Mouse (Mus musculus) embryo, embryonic 11.5 days (tissue): ENCODE measurements around the gene Adm.
"Not testable (repeated sequence)": the region's sequence is repeated elsewhere in the genome, so short reads cannot be mapped to it uniquely, and the experiment has no call there.

Source experiments
- DNase-seq: peaks from one replicate; pipeline ENCODE4 v3.0.0-alpha.2; 2012; ENCODE audit warnings: low read depth, low spot score

The Adm gene

GRCm38 (mm10) chr7:110627486-110628272, at the start of gene Adm:
Gene Adm, plus strand, starts transcription at chr7:110627661.
- DNase-seq = no peak

GRCm38 (mm10) chr7:110583705-110584104, 43.8 kb upstream of the Adm start:
- no peak for DNase-seq

GRCm38 (mm10) chr7:110584159-110584558, 43.3 kb upstream of the Adm start:
- DNase-seq = no peak

- no peak for DNase-seq
Measured at GRCm38 (mm10) chr7:110585250-110585649, 42.2 kb upstream of the Adm start.

DNA sequence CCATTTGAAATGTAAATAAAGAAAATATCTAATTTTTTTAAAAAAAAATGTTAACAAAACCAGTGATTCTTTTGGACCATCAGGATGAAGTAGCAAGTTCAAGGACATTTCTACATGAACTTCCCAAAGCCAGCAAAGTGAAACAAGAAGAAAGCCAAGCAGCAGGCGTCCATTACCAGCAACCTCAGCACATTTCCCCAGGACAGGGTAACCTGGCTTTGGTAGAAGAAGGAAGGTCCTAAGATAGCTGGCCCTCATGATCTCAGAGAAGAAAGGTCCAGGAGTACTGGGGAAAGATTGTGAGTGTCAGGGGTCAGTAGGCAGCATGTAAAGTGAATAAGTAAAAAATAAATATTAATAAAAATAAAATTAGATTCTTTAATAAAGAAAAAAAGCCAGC, 39.7 kb upstream of the Adm start:
- no peak for DNase-seq

DNA sequence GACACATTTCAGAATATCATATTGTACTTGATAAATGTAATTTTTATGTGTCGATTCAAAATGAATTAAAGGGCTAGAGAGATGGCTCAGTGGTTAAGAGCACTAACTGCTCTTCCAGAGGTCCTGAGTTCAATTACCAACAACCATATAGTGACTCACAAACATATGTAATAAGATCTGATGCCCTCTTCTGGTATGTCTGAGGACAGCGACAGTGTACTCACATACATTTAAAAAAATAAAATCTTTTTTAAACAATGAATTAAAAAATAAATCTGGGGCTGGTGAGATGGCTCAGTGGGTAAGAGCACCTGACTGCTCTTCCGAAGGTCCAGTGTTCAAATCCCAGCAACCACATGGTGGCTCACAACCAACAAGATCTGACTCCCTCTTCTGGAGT, 33.5 kb upstream of the Adm start:
- DNase-seq = not testable (repeated sequence)

DNA sequence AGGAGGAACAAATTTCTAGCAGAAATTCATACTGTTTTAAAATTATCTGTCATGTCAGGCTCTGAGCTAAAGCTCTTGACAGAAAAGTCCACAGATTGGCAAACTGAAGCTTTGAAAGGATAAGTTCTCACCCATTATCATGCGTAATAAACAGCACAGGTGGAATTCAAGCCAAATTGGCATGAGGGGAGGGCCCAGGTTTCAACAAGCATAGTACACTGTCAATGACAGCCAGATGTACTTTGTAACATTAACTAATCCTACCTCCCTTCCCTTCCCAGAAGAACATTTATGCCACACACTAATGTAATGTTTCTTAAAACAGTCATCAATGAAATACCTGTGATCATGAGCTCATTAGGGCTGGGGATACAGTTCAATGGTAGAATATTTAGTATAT, 30.3 kb upstream of the Adm start:
- no peak for DNase-seq

DNA sequence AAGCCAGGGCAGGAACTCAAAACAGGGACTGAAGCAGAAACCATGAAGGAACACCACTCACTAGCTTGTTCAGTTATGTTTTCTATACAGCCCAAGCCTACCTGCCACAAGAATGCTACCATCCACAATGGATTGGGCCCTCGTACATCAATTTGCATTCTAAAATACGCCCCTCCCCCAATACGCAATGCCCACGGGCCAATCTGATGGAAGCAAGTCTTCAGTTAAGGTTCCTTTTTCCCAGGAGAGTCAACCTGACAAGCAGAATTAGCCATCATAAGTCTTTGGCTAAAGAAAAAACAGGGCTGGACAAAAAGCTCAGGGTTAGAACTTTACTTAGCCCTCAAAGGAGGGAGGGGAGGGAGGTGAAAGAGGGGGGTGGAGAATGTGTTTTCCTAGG, 22.0 kb upstream of the Adm start:
- DNase-seq = no peak

- DNase-seq = no peak
Measured at GRCm38 (mm10) chr7:110606906-110607305, 20.6 kb upstream of the Adm start.

DNA sequence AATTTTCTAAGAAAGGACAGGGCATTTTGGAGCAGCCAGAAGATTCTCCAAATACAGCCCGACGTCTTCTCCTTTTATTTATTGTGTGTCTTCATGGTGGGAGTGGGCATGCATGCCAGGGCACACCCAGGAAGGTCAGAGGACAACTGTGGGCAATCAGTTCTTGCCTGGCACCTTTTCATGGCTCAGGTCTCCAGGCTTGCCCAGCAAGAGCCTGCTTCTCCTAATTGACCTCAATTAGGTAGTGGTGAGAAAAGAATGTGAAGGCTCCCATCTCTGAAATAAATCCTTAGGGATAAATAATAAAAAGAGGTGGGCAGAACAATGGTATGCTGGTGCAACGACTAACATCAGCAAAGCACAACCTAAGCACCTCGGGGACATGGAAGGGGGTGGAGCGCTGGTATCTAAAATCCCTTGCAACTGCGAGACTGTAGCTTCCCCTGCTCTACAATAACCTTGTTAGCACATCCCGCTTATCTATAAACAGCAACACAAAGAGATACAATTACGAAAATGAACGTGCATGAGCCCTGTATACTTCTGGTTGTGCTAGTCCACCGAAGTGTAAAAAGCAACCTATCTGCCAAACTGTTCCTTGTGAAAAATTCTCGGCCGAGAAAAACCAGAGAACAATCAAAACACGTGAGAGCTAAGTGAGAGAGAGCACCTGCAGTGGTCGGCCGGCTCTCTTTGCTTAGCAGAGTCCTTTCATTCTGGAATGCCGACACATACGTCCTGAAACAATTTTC, 13.9 kb upstream of the Adm start:
- DNase-seq = no peak

DNA sequence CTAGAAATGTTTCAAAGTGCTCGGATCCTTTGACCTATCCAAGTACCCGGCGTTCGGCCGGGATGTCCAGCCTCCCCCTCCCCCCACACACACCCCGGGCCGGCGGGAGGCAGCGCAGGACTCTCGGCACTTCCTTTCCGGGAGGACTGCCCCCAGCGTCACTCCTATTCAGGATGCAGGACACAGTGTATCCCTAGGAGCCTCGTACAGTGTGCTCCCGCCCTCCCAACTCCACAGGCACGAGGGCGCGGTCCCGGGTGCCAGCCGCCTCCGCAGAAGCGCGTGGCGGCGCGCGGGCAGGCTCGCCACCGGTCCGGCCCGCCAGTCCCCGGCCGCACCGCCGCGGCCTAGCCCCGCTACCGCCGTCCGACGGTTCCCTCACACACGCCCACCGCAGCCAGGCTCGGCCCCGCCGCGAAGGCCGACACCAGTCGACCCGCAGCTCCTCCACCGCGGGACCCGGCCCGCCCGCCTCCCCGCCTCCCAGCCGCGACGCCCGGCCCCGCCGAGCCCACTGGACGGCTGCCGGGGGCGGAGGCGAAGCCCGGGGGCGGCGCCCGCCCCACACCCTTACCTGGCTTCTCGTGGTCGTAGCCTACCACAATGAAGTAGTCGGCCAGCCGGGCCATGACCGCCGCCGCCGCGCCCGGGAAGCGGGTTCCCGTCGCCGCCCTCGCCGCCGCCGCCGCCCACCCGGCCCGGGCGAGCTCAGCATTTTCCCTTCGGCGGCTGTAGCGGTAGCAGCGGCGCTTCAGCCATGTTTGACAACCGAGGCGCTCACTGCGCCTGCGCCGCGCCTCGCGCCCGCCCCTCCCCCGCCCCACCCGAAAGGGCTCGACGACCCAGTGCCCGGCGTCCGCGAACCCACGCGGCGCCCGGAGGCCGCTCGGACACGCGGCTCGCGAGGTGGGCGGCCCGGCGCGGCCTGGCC, 13.1 kb upstream of the Adm start, which contains the start of gene Sbf2:
Sbf2 (minus strand) TSS at position 790 of the 931 bp plus-strand sequence.
- DNase-seq = peak; percentile 83

GRCm38 (mm10) chr7:110615151-110615631, 12.3 kb upstream of the Adm start:
- DNase-seq = no peak

DNA sequence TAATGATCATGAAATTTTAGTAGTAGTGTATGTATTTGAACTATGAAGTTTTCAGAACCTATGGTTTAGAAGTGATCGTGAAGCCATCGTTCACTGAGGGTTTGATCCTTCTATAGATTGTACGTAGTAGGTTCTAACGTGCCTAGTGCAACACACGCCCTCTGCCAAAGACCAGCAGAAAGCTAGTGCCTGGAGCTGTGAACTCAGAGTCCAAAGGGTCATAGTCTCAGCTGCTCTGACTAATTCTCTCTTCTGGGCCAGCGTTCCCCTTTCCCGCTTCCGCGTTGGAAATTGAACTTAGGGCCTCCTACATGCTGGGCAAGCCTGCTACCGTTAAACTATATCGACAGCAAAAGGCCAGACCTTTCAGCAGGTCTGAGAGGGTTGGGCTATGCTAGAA, 11.7 kb upstream of the Adm start:
- DNase-seq = no peak

GRCm38 (mm10) chr7:110619086-110619611, 8.3 kb upstream of the Adm start:
- DNase-seq = no peak

DNA sequence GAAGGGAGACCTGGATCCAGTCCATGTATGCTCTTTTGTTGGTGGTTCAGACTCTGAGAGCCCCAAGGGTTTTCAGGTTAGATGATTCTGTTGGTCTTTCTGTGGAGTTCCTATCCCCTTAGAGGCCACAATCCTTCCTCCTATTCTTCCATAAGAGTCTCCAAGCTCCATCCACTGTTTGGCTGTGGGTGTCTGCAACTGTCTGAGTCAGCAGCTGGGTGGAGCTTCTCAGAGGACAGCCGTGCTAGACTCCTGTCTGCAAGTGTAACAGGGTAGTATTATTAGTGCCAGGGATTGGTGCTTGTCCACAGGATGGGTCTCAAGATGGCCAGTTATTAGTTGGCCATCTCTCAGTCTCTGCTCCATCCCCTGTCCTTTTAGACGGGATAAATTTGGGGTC, 3.4 kb upstream of the Adm start:
- no peak for DNase-seq

- DNase-seq = no peak
Measured at GRCm38 (mm10) chr7:110624961-110625360, 2.5 kb upstream of the Adm start.

DNA sequence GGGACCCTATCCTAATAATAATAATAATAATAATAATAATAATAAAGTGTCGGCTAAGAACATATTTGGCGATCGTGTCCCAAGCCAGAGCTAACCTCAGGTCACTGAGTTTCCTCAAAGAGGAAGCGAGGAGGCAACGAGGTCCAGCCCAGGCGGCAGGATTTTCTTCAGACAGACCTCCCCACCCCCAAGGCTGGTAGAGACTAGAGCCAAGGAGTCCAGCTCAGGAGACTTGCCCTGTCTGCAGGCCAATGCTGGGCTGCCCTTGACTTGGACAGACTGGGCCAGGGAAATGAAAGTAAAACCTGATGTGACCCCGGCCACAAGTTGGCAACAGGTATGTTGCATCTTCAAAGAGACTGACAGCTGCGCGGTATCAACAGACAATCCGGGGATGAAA, 2.0 kb upstream of the Adm start:
- DNase-seq = no peak

GRCm38 (mm10) chr7:110626186-110627098, 1.0 kb upstream of the Adm start:
- no peak for DNase-seq

DNA sequence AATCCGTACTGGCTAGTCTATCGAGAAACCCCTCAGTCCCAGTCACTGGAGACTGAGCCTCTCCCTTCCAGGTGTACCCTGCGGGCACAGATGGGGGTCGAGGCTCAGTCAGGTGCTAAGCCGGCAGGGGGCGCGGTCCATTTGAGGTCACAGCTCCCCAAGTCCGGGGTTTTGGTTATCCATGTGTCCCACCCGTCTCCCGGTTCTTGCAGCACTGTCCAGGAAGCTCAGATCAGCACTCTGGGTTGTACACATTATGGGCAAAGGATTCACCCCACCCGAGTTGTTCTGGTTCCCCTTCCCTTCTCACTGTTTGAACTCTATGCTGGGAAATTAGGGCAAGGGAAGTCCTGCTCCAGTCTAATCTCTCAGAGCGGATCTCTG, 370 bp upstream of the Adm start:
- no peak for DNase-seq

- no peak for DNase-seq
Measured at GRCm38 (mm10) chr7:110628273-110628600, 776 bp downstream of the Adm start.
